Mouse (Mus musculus) stomach, postnatal 0 days (tissue): ENCODE data around the gene Notch1. TPM values are rescaled to one million over a fixed set of nuclear protein-coding genes. Genes with fewer than 3 reads are reported as not detected.
A peak's percentile ranks its signal among the peaks of the same experiment; 100 is the strongest.

Source experiments
- ATAC-seq: fragments of 200-750 bp; cut with Nextera tagmentation; 2 replicates; pipeline ENCODE4 v1.8.0; 2017; ENCODE audit not compliant: low FRiP score, low TSS enrichment
- DNase-seq: peaks from one replicate; pipeline ENCODE4 v3.0.0-alpha.2; 2016; ENCODE audit warnings: low spot score
- H3K27ac ChIP-seq: fragments of 300-500 bp; sonication (generic); replicated peaks from 2 replicates; pipeline ENCODE4 v1.5.1; 2014; ENCODE audit warnings: mild to moderate bottlenecking, control low read depth
- H3K27me3 ChIP-seq: fragments of 300-500 bp; sonication (generic); 2 replicates; pipeline ENCODE4 v1.6.1; 2014; ENCODE audit warnings: low read length; ENCODE audit not compliant: control insufficient read depth, insufficient read depth
- H3K36me3 ChIP-seq: fragments of 300-500 bp; sonication (generic); 2 replicates; pipeline ENCODE4 v1.6.1; 2014; ENCODE audit warnings: low read length, mixed read lengths; ENCODE audit not compliant: control insufficient read depth, insufficient read depth
- H3K4me1 ChIP-seq: fragments of 300-500 bp; sonication (generic); replicated peaks from 2 replicates; pipeline ENCODE4 v1.6.1; 2014; ENCODE audit warnings: antibody characterized with exemption; ENCODE audit not compliant: control insufficient read depth, insufficient read depth
- H3K4me2 ChIP-seq: fragments of 300-500 bp; sonication (generic); replicated peaks from 2 replicates; pipeline ENCODE4 v1.6.1; 2014; ENCODE audit warnings: low read depth, mild to moderate bottlenecking, control low read depth, moderate library complexity
- H3K4me3 ChIP-seq: fragments of 300-500 bp; sonication (generic); 2 replicates; pipeline ENCODE4 v1.5.1; 2014; ENCODE audit warnings: low read depth, low read length, control low read depth
- H3K9ac ChIP-seq: fragments of 300-500 bp; sonication (generic); 2 replicates; pipeline ENCODE4 v1.6.1; 2014; ENCODE audit warnings: mild to moderate bottlenecking, low read length, control low read depth, mixed read lengths
- H3K9me3 ChIP-seq: fragments of 300-500 bp; sonication (generic); 2 replicates; pipeline ENCODE4 v1.6.1; 2016; ENCODE audit warnings: low read length; ENCODE audit not compliant: control insufficient read depth
- CTCF ChIP-seq: IDR thresholded peaks from 2 replicates; pipeline ENCODE4 v1.5.1; 2016; ENCODE audit warnings: antibody characterized with exemption, low read depth, mild to moderate bottlenecking, moderate library complexity
- EP300 ChIP-seq: optimal IDR thresholded peaks from 2 replicates; pipeline ENCODE3; 2016; ENCODE audit warnings: antibody characterized with exemption
- WGBS: fragments of 180-500 bp; shearing (Covaris S2); extraction: QIAGEN DNeasy Blood & Tissue Kit; methylation state at CpG from one replicate; pipeline ENCODE4 v1.1.7; 2014; 5-methylcytosine and 5-hydroxymethylcytosine counted together
- polyA plus RNA-seq: library from polyadenylated mRNA; unstranded; fragments of >200 nt; fragmentation: Nextera tagmentation; extraction: Ambion mirVana; gene quantifications from 2 replicates; pipeline ENCODE4 v1.2.1, GENCODE M21; 2015

Notch1 gene
- polyA plus RNA-seq, 1 experiment from 2014 or later = 4.8 TPM

DNA sequence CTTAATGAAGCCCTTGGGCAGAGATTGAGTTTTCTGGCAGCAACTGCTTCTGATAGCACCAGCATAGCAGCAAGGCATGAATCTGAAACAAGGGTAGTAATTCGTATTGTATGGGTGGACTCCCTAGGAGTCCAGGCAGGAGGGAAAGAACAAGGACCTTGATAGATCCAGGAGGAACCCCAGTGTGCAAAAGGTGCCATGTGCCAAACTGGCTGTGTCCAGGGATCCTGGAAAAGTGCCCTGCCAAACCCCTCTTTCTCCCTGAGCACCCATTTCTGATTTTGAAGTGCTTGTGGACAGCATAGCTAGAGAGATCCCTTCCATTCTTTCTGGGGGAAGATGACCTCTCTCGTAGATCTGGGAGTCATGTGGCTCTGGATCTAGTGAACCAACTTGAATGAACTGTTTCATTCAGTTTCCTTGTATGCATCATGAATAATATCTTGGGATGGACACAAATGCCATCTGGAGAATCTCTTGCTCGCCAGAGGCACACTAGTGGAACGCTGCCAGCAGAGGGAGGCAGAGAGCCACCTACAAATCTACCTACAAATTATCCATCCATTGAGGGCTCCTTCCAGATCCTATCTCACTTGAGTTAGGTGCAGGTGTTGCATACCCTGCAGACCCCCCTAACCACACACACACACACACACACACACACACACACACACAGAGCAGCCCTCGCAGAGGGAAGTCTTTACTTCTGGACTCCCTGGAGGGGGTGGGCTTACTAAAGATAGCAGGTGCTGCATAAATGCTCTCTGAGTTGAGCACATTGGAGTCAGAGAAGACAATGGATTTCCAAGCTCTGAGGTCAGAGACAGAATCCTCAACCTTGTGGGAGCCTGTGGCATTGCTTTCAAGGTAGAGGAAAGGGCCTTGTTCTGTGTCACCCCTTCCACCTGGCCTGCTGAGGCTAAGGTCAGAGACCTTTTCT lies 67.1 kb downstream of the Notch1 start:
- ATAC-seq (no peak), DNase-seq (peak; percentile 82)
- H3K9ac ChIP-seq = no peak overlapping the region
- H3K27me3 ChIP-seq = no peaks in the 10 kb centered on the region
- H3K4me1 ChIP-seq = peaks cover 7% of the 10 kb centered on the region
- TF ChIP-seq CTCF (peak; percentile 93), EP300 (no peak)
- no peak overlapping the region for H3K27ac ChIP-seq
- WGBS = 19% methylated on average over 5 of the region's 5 CpGs
- no peaks in the 10 kb centered on the region for H3K9me3 ChIP-seq
- H3K4me2 ChIP-seq = no peak overlapping the region
- H3K36me3 ChIP-seq = no peaks in the 10 kb centered on the region
- no peak overlapping the region for H3K4me3 ChIP-seq

DNA sequence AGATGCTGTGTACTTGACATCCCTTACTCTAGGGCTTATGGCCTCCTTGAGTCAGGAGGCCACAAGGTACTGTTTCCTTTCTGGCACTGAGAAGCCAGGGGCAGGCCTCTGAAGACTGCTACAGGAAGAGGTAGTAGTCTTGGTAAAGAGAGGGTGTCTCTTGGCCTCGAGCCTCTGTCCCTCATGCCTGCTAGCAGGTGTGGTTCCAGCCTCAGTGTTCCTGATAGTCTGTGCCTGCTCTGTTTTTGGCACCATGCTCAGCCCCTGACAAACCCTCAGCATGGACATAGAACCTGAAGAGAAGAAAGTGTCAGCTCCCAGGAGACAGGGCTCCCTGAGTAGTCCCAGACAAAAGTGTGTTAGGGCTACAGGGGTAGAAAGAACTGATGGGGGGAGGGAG lies 69.0 kb downstream of the Notch1 start:
- DNase-seq (no peak), ATAC-seq (no peak)

DNA sequence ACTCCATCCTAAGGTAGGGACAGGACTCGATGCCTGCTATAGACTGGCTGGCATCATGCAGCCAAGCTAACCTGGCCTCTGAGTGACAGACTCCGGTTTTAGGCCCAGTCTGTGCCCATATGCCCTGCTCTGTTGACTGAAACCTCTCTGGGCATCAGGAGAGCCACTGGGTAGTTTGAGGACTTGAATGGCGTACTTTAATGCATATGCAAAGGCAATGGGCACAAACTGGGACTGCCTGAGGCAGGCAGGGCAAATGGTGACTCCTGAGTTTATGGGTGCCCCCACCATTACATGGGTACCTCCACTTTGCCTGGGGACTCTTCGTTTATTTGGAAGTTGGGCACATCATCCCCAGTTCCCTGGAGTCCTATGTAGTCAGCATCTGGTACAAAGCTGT lies 69.8 kb downstream of the Notch1 start:
- TF ChIP-seq EP300 = no peak
- TF ChIP-seq CTCF = no peak
- H3K9me3 ChIP-seq = no peaks in the 10 kb centered on the region
- H3K27me3 ChIP-seq = no peaks in the 10 kb centered on the region
- H3K4me3 ChIP-seq = peak overlapping the region; percentile 54
- H3K36me3 ChIP-seq = no peaks in the 10 kb centered on the region
- DNase-seq = no peak
- H3K4me2 ChIP-seq = peak overlapping the region; percentile 72
- WGBS = 71% methylated on average over 4 of the region's 4 CpGs
- H3K4me1 ChIP-seq = peaks cover 7% of the 10 kb centered on the region
- H3K9ac ChIP-seq = peak overlapping the region; percentile 51; the same call in 1 of the 2 replicates
- peak overlapping the region; percentile 92 for H3K27ac ChIP-seq
- ATAC-seq = no peak

More for the DNA sequence above, 69.0 kb downstream of the Notch1 start:
- no peaks in the 10 kb centered on the region for H3K9me3 ChIP-seq
- 65% methylated on average over 1 of the region's 1 CpGs for WGBS
- no peak overlapping the region for H3K9ac ChIP-seq
- H3K4me3 ChIP-seq = no peak overlapping the region
- TF ChIP-seq EP300 = no peak
- TF ChIP-seq CTCF = no peak
- no peak overlapping the region for H3K27ac ChIP-seq
- no peak overlapping the region for H3K4me2 ChIP-seq
- H3K36me3 ChIP-seq = no peaks in the 10 kb centered on the region
- no peaks in the 10 kb centered on the region for H3K27me3 ChIP-seq
- peaks cover 7% of the 10 kb centered on the region for H3K4me1 ChIP-seq

DNA sequence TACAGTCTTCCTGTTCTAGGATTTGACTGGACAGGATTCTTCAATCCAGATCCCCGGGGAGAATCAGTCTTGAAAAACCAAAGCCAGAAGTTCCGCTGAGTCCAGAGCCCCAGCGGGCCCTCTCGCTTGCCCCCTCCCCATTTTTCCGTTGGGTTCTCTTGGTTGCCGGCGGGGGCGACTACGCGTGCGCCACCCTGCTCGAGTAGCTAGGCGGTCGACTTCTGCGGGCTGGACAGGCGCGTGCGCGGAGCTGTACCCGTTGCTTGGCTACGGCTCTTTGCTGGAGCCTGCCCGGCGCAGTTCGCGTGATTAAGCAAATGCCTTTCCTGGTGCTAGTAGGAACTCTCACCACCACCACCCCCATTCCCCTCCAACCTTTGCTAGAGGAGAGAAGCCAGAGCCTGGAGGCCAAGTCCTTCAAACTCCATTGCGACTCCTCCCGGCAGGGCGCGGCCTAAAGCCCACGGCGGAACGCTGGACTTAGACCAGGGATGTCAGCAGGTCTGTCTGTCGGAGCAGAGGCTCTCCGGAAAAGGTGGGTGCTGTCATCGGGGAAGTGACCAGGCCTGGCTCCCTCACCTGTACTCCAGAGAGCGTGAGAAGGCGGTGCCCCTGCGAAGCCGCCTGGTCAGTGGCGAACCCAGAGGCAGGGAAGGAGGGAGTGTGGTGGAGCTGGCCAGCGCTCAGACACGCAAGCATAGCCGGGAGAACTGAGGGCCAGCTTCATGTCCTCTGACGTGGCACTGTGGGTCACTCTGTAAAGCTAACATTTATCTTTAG lies 70.6 kb downstream of the Notch1 start:
- DNase-seq = peak; percentile 94
- TF ChIP-seq CTCF (peak; percentile 50), EP300 (no peak)
- WGBS = under 1% methylated on average over 44 of the region's 44 CpGs

DNA sequence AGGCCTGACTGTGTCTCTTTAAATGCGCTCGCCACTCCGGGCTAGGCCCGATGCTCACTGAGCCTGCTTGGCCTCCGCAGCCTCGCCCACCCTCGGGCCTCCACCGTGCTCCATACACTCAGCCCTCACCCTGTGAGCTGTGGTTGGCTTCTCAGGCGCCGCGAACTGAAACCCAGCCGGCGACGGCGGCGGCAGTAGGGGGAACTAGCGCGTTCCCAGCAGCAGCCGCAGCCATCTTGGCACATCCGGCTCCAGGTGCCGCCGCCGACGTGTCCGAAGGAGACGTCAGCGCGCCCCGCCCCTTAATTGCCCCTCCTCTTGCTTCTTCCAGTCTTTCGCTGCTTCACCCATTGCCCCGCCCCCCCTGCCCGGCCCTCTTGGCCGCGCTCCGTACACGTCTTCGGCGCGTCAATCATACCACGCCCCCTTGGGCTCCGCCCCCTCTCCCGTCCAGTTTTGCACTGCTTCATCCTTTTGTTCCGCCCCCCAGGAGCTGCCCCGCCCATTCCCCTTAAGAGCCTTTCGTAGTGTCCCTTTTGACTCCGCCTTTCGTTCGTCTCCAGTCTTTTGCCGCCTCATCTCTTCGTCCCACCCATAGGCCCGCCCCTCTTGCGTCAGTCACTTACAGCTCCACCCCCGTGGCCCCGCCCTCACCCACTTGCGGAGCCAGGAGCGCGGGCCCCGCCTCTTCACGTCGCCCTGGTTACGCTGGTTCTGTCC lies 71.4 kb downstream of the Notch1 start, which contains the start of gene Sec16a:
Gene Sec16a (minus strand): TSS at position 271 of the 720 bp plus-strand sequence.
- Histone ChIP-seq H3K4me3 (peak within 1 kb of the TSS; percentile 88), H3K27ac (peak within 1 kb of the TSS; percentile 96), H3K27me3 (no peaks in the 10 kb centered on the region), H3K9me3 (no peaks in the 10 kb centered on the region), H3K36me3 (peaks cover 11% of the 10 kb centered on the region), H3K4me2 (peak within 1 kb of the TSS; percentile 72), H3K4me1 (peaks cover 7% of the 10 kb centered on the region), H3K9ac (peak within 1 kb of the TSS; percentile 93)
- ATAC-seq (peak; percentile 92), DNase-seq (peak; percentile 100)
- TF ChIP-seq EP300 = no peak
- TF ChIP-seq CTCF = peak; percentile 44
- under 1% methylated on average over 58 of the region's 61 CpGs for WGBS

More for the DNA sequence above, 70.6 kb downstream of the Notch1 start:
- peak; percentile 90 for ATAC-seq
- Histone ChIP-seq H3K27me3 (no peaks in the 10 kb centered on the region), H3K4me1 (peaks cover 7% of the 10 kb centered on the region), H3K36me3 (peaks cover 6% of the 10 kb centered on the region), H3K4me3 (peak overlapping the region; percentile 54), H3K4me2 (peak overlapping the region; percentile 72), H3K27ac (peak overlapping the region; percentile 92), H3K9ac (peak overlapping the region; percentile 71), H3K9me3 (no peaks in the 10 kb centered on the region)
